Mouse (Mus musculus) 3T3-L1 (cell line): ENCODE measurements around the gene Stx1a.

Experiments
- DNase-seq: peaks from one replicate; pipeline ENCODE4 v3.0.0-alpha.2; 2015; ENCODE audit warnings: low read depth, low spot score

Stx1a gene

DNA sequence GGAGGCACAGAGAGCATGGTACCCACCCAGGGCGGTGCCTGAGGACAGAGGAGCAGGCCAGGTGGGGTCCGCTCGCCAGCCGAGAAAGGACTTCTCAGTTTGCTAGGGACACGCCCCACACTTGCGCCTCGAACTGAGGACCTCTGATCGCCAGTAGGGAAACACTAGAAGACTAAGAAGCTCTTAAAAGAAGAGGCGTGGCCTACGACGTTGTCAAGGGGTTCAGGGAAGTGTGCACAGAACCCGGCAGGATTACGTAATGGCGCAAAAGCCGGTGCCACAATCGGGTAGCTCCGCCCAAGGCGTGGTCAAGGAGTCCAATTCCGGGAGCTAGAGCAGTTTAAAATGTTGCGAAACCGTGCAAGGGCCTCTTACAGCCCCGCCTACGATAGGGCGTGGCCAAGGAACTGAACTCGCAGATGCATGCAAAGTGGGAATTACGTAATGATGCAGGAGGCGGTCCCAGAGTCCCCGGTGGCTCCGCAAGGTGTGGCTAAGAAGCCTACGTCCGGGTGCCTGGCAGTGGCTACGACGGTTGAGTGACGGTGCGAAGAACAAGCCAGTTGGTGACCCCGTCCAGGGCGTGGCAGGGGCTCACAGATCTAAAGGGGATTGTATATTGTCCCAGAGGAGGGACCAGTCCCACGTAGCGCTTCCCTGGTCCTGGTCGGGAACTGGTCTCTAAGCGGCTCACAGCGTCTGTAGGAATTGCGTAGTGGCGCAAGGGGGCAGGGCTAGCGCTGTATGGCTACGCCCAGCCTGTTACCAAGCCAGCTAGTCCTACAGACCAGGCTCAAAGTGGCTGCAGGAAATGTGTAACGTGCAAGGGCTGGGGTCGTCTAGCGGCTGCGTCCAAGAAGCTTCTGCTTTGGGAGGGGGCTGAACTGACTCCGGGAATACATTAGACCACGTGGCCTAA is 14.4 kb upstream of the Stx1a start, which contains the start of gene Abhd11:
Gene Abhd11, plus strand, starts transcription at position 482 of the 919 bp plus-strand sequence.
- DNase-seq = peak; percentile 100

DNA sequence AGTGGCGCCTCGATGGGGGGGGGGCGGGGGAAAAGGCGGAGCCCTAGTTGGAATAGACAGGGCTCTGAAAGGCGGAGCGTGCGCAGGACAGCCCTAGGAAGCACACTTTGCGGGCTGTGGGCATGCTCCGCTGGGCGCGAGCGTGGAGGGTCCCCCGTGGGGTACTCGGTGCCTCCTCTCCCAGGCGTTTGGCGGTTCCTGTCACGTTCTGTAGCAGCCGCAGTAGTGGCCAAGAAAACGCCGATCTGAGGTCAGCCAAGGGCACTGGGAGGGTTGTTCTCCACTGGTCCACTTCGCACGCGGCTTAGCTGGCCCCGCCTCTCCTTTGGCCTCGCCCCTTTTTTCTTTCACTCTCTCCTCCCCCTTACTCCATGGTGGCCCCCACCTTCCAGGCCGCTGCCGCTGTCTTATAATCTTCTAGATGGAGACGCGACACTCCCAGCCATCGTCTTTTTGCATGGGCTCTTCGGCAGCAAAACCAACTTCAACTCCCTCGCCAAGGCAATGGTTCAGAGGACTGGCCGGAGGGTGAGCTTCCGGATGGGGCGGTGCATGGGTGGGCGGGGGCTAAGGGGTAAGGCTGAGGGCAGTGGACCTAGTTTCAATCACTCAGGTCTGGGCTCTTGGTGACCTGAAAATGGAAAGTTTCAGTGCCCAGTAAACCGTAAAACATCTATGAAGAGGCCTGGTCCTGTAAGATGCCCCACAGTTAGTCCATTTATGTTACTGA is 13.5 kb upstream of the Stx1a start:
- peak; percentile 93 for DNase-seq

DNA sequence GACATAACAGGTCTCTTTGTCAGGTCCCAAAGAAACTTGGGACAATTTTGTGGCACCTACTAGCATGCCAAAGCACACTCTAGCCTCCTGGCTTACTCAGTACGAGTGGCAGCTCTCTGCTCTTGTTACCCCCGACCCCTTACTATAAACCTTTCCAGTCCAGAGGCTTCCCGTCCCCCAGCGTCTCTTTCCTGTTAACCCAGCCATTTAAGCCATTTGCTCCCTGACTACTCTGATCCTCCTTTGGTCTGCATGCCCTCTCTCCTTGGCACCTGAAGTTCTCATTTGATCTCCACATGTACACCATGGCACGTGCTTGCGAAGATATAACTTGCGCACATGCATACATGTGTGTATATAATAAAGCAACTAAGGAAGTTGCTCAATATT is 13.0 kb upstream of the Stx1a start:
- no peak for DNase-seq

DNA sequence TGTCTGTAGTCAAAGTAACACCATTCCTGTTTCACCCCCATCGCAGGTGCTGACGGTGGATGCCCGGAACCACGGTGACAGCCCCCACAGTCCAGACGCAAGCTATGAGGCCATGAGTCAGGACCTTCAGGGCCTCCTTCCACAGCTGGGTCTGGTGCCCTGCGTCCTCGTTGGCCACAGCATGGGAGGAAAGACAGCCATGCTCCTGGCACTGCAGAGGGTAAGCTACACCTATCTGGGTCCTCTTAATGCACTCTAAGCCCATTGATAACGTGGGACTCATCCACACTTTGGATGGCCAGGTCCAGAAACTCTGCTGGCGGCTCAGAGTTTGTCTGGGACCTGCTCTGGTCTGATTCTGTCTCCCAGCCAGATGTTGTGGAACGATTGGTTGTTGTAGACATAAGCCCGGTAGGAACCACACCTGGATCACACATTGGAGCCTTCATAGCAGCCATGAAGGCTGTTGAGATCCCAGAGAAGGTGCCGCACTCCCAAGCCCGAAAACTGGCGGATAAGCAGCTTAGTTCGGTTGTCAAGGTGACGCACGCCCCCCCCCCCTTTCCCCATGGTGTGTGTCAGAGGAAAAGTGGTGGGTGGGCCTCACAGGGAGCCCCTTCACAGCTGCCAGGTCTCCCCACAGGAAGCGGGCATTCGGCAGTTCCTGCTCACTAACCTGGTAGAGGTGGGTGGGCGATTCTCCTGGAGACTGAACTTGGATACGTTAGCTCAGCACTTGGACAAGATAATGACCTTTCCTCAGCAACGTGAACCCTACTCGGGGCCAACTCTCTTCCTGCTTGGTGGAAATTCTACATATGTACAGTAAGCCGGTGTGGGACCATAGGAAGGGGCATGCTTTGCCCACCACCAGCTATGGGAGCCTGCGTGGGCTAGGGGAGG is 12.2 kb upstream of the Stx1a start:
- DNase-seq = no peak

DNA sequence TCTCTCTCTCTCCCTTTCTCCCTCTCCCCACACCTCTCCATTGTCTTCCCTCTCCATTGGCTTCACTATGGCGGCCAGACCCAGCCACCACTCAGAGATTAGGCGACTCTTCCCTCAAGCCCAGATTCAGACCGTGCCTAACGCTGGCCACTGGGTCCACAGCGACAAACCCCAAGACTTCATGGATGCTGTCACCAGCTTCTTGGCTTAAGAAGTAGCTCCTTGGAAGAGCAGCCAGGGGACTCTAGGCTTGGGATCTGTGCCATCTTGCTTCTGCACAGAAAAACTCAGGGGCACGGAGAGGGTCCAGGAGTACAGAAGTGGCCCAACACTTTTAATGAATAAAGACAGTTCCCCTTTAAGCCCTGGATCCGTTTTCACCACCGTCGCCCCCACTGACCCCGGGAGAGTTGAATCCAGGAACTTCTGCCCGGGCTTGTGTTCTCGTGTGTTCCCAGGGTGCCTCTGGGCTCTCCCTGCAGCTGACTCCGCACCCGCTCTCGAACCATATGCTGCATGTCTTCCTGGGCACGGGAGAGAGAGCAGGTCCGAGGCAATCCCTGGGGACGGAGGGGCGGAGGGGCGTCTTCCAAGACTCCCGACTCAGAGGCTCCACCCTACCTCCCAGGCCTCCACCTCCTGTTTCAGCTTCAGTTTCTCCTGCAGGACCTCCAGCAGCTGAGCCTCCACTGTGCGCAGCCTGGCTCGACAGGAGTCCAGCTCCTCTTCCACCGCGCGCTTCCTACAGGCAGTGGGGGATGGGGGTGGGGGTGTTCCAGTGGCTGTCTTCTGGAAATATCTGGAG is 11.3 kb upstream of the Stx1a start:
- DNase-seq = no peak

DNA sequence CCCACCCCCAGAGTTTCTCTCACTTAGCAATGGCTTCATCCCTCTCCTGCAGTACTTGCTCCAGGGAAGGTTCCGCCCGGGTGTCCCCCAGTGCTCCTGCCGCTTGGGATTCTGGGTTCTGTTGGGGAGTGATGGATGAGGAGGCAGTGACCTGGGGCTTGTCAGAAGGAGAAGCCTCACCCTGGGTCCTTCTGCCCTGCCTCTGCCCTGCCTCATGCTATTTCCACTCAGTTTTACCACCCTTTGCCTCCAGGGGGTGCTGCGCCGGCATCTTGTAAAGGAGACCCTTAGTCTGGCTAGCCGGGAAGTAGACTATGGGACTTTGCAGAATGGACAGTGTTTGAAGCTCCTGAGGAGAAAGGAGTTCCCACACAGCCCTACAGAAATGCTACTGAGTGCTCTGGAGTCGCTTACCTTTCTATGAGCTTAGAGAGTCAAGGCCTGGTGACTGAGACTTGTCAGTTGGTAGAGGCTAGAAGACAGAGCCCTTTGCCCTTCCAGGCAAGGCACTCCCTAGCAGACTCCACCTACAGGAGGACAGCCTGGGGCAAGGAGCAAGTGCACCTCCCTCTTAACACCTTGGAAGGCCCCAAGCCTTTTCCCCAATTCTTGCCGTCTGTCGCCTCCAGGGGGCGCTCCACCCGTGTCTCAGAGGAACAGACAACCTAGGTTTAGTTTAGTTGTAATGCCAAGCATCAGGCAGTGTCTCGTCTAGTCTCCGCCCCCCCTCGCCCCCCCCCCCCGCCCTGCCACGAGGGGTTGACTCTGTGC is 10.4 kb upstream of the Stx1a start:
- peak; percentile 85 for DNase-seq

DNA sequence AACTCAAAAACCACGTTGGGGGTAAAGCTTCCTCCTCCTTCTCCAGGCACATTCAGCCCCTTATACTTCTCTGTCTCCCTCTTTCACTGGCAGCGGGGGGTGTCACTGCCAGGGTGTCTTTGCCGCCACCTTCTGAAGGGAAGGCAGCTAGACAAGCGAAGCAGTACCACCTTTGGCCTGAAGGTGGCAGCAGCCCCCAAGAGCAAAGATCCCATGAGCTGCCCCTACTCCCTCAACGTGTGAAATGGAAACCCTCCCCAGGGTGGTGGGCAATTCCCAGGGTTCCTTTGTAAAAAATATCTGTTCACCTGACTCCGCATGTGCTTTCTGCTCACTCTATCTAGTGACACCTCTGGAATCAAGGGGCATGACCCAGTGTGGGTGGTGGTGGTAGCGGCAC is 7.8 kb upstream of the Stx1a start:
- peak; percentile 93 for DNase-seq

DNA sequence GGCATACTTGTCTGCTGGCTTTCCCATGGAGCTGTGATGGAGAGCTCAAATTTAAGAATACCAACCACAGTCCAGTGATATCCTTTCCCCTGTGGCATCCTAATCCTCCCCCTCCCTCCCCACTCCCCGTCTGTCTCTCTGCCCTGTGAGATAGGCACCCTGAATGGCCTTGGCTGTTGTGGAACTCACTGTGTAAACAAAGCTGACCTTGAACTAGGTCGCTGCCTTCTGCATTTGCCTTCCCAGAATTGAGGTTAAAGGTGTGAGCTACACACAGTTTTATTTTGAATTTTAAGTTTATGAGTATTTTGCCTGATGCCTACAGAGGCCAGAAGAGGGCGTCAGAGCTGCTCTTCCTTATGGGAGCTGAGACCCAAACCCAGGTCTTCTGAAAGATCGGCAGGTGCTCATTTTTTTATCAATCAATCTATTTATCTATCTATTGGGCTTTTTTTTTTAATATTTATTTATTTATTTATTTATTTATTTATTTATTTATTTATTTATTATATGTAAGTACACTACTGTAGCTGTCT is 7.0 kb upstream of the Stx1a start:
- DNase-seq = no peak

DNA sequence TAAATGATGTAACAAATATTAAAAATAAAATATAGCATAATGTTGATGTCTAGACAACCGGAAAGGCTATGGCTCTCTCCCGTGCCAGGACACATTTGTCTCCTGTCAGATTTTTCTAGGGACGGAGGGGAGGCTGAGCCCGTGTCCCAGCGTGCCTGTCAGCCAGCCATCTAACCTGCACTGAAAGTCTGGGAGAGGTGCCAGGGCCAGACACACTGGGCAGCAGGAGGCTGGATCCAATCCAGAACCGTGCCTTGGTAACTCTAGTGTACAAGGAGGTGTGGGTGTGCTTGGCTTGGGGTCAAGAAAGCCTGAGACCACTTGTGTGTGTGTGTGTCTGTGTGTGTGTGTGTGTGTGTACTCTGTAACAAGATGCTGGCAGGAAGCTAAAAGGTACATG is 1.5 kb upstream of the Stx1a start:
- DNase-seq = peak; percentile 68

DNA sequence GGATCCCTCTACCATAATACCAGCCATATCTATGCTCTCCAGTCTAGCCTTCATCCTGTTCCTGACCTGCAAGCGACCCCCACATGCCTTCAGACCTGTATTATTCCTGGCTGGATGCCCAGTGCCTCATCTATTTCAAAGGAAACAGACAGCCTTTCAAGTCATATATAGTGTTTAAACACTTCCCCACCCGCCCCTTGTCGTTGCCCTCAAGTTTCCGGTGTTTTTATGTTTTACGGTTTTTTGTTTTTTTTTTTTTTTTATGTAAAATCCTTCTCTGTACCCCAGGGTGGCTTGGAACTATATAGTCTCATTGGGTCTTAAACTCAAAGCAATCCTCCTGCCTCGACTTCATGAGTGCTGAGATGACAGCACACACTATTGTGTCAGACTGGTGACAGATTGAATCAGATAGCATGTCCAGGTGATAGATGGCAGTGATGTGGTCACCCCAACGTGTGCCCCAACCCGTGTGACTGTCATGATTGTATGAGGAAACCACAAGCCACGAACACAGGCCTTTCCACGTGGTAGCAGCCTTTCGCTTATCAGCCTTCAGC is 1.5 kb downstream of the Stx1a start:
- DNase-seq = peak; percentile 45

DNA sequence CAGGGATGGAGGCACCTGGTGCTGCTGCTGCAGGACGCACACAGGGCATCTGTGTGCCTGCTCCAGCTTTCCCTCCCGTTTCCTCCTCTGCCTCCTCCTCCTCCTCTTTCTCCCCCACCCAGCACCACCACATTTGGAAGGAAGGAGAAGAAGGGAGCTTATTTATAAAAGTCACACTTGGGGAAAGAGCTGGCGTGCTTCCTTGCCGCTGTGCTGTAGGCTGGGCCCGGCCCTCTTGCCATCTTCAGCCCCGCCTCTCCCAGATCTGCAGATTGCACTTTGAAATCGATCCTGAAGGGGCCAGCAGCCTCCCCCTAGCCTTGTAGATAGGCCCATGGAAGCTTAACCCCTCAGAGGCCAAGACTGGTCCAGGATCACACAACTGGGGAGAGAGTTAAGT is 2.6 kb downstream of the Stx1a start:
- DNase-seq = no peak

DNA sequence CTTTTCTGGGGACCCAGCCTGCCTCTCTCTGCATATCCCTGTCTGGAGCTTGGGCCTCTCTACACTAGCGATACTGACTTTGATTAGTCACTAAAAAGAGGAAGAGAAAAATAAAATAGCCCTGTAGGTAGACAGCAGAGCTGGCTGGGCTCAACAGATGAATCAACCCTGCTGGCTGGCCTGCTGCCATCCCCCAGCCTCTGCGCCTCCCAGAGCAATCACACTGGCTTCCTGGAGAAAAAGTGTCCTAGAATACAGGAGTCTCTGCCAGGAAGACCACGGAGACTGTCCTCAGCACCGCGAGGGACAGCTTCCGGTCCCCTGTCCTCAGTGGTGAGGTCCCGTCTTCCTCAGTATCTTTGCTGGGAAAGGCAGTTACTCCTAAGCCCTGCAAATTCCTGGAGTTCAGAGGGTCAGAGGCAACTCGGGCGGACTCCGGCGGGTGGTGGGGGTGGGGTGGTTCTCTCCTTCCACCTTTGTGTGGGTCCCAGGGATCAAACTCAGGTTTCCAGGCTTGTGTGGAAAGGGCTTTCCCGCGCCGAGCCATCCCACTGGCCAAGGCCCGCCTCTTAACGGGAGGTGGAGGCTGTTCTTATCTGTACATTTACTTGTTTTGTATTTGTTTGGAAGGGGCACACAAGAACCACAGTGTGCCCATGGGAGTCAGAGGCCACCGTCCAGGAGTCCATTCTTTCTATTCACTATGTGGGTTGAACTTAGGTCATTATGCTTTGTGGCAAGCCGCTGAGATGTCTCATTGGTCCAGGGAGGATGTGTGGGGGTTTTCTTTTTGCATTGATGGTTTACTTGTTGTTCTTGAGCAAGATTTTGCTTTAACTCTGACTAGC is 5.9 kb downstream of the Stx1a start:
- peak; percentile 92 for DNase-seq

DNA sequence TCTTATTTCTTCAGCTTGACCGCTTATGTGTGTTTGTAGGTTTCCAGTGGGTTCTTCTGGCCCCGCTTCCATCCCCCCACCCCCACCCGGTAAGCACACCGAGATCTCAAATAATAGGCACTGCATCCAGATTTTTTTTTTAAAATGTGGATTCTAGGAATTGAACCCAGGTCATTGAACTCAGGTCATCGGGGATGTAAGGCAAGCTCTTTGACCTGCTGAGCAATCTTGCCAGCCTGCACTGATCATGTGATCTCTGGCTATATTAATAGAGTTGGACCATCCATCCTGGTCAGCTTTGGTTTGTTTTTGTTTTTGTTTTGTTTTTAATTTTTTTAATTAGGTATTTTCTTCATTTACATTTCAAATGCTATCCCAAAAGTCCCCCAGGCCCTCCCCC is 9.3 kb downstream of the Stx1a start:
- DNase-seq = no peak

DNA sequence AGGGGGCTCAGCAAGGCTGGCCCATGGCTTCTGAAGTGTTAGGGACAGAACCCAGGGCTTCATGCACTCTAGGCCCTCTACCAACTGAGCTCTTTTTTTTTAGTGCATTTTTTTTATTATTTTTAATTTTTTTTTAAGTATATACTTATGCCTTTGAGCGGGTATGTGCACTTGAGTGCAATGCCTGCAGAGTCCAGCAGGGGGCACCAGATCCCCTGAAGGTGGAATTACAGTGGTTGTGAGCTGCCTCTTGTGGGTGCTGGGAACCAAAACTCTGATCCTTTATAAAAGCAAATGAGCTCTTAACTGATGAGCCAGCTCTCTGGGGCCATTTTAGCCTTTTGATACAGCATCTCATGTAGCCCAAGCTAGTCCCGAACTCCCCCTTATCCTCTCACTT is 11.3 kb downstream of the Stx1a start:
- DNase-seq = no peak

DNA sequence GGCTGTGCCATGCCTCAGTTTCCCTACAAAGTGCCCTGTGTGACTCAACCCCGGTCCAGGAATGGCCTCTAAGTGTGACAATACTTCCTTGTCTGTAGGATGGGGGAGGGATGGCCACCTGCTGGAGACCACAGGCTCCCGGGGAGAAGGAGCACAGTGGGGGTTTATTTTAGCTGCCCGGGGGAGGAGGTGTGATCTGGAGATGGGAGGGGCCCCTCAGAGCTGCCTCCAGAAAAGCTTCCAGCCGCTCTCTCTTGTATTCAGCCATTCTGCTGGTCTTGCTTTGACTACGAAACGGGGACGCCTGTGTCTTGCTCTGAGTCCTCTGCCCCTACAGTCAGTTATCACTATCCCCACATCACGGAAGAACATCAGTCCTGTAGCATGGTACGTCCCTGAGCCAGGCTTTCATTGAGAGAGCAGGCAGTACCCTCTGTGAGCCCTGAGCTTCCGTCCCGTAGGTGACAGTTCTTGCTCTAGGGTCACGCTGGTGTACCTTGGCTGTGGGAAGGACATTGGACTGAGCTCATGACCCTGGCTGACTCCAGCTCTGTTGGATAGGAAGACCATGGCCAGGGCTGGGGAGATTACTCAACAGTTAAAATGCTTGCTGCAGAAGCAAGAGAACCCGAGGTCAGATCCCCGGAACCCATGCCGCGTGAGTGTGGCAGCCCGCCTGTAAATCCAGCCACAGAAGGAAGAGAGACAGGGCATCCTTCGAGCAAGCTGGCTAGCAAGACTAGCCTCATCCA is 12.5 kb downstream of the Stx1a start:
- no peak for DNase-seq

DNA sequence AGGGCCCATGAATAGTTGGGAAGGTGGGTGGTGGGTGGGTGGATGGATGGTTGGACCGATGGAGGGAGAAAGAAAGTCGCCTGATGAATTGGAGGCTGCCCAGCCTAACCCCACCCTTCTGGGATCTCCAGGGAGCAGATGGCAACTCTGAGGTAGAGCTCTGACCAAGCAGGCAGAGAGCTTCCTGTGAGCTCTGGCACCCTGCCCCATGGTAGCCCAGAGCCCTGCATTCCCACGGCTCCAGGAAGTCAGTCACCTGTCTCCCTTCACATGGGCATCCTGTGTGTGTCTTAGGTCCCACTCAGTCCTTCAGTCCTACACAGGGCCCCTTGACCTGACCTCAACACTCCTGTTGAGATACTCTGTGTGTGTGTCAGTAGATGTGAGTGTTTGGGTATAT is 14.7 kb downstream of the Stx1a start:
- DNase-seq = peak; percentile 28

DNA sequence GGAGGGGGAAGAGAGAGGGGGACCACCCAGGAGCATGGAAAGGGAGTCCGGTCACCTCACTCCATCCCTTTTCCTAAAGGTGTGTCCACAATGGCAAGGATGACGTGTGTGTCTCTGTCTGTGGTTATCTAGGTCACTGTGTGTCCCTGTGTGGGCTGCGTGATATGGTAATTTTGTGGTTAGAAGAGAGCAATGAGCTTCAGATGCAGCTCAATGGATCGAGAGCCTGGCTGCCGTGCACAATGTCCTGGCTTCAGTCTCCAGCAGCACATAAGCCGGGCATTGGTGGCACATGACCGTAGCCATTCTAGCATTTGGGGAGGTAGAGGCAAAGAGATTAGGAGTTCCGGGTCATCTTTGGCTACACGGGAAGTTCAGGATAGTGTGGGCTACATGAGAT is 16.3 kb downstream of the Stx1a start:
- DNase-seq = no peak

DNA sequence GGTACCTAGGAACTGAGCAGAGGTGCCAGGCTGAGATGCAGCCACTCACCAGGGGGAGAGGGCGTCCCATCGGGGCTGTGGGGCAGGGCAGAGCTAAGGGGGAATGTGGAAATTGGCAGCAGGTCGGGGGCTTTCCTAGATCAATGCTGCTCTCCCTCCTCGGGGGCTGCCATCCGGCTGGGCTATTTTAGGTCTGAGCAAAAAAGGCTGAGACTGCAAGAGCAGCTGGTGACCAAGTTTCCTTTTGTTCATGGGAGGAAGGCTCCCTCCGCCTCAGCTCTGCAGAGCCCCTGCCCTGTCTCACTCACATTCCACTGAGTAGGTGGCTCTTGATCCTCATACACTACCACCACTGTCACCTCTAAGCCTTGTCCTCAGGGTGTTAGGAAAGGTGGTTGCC is 16.8 kb downstream of the Stx1a start:
- no peak for DNase-seq
